Mouse (Mus musculus) WW6 (cell line): ENCODE data around the gene Asic2.

Experiments
- DNase-seq: peaks from one replicate; pipeline ENCODE4 v3.0.0-alpha.2; 2013; ENCODE audit warnings: low read depth, low spot score

The Asic2 gene

DNA sequence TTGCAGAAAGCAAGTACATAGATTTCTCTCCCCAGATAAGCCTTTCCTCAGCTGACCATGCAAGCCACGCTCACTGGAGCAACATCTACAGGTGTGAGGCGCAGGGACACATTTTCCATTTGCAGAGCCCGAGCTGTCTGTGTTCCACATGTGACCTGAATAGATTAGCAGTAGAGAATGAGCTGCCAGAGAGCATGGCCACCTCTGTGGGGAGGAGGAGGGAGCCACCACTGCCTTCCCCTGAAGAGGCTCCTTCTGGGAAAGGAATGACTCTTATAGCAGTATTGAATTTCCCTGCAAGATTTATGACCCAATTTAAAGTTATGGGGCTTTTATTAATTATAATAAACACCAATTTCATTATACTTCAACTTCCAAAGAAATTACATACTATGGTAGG, 230.5 kb downstream of the Asic2 start:
- DNase-seq, result no peak

DNA sequence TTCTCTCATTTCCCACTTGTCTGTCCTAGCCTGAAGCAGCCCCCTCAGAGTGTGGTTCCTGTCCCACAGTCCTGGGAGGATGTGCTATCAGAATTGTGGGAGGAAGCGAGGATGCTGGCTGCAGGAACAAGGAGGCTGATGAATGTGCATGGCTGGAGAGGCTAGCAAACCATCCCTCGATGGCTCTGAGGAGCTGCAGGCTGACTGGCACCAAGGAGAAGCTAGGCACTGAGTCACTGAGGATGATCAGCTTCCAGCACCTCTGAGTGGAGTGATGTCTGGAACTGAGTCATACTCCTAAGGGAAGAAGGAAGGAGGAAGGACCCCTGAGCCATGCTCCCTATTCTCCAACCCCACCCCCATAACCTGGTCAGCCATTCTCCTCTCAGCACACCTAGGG, 246.2 kb downstream of the Asic2 start:
- no peak for DNase-seq

DNA sequence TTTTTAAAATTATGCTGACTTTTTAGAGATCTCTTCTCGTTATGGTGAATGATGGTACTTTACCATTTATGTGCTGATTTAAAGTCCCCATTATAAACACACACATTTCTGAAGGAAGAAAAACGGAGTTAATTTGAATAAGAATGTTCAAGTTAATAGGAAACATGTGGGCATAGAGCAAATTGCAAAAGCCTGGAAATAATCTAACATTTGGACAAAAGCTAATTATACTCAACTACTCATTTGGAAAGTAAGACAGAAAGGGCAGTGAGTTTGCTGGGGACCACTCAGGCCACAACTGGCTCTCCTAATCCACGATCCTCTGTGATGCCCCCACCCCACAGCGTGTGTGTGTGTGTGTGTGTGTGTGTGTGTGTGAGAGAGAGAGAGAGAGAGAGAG, 253.5 kb downstream of the Asic2 start:
- no peak for DNase-seq

DNA sequence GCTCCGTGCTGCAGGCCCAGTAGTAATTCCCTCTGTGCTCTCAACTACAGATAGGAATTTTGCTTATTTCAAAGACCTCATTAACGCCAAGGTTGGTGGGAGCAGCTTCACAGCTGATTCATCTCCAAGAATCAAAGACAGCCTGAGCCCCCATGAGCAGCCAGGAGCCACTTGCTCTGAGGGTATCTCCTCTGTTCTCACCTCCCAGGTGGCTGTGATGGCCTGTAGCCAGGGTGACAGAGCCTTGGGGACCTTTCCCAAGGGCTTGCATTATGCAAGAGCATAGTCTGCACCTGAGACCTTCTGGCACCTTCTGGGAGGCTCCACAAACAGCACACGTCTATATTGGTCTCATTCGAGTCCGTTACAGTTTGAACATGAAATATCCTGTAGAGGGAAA, 261.3 kb downstream of the Asic2 start:
- no peak for DNase-seq

DNA sequence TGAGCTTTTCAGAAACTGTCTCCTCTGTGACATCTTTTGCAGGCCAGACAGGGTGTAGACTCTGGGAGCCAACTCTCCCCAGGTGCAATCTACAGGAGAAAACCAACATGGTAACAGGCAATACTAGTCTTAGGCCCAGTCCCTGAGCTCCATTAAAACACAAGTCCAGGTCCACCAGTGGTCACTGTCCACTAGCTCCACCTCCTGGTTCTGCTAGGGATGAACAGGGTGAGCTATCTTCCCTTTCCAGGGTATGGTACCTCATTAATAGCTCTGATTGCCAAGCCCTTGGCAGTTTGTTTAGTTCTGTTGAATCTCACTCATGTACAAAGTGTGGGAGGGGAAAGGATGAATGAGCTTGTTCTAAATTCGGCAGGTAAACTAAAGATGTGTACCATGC, 270.2 kb downstream of the Asic2 start:
- no peak for DNase-seq

DNA sequence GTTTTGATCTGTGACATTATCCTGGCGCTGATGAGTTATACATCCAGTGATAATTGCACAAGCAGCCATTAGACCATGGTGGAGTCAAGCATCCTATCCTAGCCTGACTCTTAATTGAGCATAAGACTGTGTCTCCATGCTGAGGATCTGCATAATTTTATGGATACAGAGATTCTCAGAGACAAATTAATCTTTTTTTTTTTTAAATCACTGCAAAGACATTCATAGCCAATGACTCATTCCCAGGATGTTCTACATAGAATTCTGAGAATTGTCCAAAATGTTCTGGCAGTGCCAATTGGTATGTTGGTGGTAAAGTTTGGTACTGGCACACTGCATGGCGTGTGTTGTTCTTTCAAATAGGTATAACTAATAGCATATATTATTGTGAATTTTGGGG, 272.8 kb downstream of the Asic2 start:
- no peak for DNase-seq

DNA sequence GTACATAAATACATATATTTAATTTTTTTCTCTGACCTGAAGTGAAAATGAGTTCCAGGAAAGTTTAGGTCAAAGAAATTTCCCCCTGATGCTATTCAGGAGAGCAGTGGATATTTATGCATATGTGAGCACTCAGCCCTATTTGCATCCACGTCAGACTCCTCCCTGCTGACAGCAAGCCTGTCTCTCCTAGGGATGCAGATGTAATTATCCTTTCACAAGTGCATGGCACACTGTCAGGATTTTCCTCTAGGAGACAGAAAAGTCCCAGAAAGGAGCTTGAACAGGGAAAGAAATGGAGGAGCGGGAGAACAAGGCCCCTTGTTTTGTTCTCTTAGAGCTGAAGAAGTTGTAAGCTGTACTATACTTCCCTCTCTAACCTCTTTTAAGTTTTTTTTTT, 287.7 kb downstream of the Asic2 start:
- no peak for DNase-seq

DNA sequence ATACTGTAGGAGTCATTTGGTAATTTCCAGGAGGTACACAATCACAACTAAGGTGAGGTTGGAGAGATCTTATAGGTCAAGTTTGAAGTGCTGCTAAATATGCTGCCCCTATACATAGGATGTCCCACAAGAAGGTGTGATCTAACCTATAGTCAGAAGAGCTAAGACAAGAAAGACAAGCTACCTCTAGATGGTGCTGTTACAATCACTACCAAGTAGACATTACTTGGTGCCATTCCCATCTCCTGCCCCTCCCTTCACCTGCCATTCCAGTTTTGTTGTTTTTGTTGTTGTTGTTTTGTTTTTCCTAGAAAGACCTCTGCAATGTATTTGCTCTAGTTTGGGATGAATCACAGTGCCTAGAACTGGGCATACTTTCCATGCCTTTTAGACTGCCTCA, 296.5 kb downstream of the Asic2 start:
- DNase-seq, result no peak

DNA sequence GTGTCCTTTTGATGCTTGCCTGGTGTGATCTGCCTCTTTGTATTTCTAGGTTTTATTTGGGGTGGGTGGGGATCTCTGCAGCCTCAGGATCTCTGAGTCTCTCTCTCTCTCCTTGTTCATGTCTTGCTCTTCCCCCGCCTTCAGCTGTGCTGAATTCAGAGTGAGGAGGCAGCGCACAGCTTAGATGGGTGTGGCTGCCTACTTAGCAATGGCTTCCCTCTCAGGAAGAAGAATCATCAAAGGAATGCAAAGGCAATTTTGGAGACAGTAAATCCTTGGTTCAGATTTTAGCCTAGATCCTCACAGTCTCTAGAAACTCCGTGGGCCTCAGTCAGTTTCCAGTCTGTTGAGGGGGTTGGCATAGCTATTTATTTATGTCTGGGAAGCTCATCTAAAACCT, 297.8 kb downstream of the Asic2 start:
- DNase-seq, result no peak

DNA sequence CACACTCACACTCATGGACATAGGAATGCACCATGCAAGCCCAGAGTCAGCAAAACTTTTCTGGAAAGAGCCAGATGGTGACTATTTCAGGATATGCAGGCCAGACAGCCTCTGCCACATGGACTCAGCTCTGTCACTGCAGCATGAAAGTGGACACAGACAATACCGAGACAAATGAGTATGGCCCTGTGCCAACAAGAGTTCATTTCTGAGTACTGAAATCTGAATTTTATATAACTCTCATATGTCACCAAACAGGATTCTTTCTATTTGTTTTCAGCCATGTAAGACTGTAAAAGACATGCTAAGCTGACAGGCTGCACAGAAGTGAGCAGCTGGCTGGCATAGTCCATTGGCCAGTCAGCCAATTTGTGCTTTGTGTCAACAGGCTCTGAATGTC, 309.4 kb downstream of the Asic2 start:
- no peak for DNase-seq

DNA sequence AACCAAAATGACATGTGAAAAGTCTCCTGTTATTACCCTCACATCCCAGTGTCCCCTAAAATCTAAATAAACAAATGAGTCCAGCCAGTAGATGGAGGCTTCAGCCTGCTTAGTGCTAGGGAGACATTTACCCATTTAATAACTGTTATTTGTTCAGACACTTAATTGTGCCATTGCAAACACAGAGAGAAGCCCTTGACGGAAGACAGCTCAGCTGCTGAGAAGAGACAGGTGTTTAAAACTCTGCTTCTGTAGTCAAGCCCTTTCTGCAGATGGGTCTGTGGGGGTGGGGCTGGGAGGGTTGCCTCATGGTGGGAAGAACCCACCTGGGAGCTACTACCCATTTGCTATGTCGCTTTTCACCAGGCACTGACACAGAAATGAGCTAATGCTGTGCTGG, 311.1 kb downstream of the Asic2 start:
- no peak for DNase-seq

DNA sequence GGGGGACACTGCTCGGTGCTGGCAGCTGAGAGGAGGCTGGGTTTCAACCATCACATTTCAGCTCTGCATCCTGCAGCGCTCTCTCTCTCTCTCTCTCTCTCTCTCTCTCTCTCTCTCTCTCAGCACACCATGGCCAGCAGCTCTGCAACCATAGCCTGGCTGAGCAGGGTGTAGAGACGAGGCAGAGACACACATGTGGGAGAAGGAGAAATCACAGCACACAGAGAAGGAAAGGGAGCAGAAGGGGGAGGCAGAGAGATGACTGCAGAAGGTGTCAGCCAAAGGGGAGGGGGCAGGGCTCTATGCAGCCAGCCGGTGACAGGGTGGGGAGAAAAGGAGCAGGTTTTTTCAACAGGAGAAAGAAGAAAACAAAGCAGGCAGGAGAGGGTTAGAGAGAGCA, 320.4 kb downstream of the Asic2 start:
- no peak for DNase-seq

DNA sequence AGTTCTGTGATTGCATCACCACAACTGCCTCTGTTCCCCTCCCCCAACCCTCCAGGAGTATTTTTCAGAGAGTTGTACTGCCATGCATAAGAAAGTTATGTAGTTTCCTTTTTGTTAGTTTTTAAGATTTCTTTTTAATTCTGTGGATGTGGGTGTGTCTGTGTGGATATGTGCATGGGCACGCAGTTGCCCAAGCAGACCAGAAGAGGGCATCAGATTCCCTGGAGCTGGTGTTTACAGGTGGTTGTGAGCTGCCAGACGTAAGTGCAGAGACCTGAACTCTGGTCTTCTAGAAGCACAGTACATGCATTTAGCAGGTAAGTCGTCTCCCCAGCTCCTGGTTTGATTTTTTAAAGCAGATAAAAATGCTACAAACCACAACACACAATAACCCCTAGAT, 322.7 kb downstream of the Asic2 start:
- no peak for DNase-seq

DNA sequence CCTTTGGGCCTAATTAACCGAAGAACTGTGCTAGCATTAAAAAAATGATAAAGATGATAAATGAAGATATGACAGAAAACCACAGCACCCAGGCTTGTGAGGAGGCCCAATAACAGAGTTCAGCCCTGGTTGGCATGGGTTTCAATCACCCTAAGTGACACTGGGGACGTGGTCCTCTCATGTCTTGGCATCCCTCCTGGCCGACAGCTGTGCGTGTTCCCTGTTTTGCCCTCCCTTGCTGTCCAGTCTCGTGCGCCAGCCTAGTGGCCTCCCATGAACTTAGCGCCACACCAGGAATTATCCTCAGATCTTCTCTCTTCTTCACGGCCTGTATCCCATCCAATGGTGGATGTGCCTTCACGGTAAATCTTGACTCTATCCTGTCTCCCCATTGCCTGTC, 331.9 kb downstream of the Asic2 start:
- DNase-seq, result no peak

DNA sequence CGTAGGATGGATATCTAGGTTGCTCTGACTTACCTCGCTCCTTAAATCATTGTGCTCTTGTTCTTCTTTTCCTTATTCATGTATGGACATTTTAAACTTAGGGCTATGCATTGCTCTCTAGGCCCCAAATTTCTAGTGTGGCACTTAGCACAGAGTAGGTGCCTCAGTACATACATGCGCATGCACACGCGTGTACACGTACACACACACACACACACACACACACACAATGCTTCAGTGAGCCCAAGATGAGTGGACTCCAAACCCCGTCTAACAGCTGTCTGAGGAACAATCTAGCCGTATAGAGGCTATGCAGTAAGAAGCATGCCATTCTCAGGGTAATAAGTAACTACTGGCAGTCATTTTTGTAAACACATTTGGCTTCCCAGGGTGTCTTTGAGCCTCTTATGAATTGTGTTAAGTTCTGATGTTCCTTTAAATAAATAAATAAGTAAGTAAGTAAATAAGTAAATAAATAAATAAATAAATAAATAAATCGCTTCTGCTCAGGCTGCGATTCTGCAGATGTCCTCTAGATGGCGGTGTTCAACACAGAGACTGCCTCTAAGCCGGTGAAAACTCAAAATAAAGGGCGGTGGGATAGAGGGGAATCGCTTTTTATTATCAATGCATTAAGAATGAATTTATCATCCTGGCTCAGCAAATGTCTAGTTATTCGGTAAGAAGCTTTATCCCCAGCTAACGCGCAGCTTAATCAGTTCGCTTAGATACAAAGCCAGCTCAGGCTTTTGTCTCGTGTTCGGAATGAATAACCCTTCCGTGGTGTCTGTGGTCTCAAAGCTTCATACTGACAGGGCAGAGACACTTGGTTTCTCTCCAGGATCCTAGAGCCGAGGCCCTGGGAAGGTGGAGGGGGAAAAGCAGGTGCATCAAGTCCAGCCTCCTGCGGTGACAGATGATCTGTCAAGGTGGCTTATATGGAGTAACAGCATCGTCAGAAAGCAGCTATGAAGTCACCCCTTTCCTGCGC, 333.6 kb downstream of the Asic2 start:
- DNase-seq, result no peak

DNA sequence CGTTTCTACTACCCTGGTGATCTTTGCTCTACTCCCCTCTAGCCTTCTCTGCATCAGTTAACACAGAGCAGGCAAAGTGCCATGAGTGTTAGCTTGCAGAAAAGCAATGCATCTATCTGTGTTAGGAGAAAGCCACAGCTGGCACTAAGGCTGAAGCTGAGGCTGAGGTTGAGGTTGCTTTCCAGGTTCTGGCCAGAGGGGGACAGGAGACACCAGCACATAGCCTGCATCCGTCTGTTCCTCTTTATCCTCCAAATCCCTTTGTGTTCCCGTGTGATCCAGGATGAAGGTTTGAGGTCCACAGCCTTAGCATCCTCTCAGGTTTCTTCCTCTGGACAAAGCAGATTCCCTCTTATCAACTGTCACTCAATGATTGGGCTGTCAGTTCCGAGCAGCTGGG, 343.1 kb downstream of the Asic2 start:
- DNase-seq, result no peak

DNA sequence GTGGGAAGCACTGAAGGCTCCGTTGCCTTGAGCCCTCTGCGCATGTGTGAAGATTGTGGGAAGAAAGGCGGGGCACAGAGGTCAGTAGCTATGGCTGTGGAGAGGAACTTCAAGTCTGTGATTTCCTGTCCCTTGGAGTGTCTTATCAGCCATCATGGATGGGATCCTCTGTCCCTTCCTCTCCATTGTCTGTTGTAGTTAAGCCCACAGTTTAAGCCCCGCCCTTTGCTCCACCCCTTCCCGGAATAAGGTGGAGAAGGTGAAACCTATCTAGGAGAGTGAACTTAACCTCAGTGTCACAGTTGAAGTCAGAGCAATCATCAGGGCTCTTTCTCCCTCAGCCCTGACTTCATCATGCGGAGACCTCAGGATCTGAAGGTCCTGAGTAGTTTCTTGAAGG, 347.7 kb downstream of the Asic2 start:
- peak; percentile 45 for DNase-seq

DNA sequence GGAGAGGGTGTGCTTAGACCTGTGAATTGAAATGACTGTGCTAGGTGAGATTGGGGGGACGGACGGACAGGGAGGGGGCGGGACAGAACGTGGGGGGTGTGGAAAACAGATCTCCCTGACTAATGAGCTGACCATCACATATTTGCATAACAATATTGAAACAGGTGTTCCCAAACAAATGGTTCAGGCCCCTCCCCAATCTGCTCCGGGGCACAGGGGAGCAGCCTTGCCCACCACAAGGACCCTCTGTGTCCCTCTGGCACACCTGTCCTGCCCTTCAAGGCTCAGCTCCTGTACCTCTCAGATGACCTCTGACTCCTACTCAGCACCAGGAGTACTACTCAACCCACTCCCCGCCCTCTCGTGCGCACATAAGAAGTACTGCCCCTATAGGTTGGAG, 351.8 kb downstream of the Asic2 start:
- peak; percentile 56 for DNase-seq

DNA sequence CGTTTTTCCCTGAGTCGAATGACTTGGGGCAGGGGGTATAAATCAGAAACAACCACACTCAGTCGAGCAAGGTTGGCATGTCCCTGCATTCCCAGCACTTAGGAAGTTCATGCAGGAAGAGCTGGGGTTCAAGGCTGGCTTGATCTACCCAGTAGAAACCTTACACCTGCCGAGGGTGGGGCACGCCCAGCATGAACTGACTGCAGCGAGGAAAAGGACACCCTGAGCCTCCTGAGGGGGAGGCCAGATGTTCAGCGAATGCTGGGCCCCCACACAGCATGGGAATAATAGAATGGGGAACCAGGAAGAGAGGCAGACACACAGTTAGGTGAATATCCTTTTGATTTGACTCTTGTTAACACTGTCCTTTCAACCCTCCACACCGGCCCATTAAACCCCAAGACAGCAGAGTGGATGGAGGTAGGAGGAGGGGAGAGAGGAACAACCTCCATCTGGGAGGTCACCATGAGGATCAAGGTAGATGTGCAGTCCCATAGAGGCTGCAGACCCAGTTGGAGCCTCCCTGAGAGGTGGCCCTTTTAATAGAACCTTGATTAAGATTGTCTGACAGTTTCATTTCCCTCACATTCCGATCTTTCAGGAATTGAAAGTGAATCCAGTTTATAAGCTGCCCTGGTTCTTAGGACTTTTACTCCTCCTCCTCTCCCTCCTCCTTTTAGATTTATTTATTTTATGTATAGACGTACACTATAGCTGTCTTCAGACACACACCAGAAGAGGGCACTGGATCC, 354.2 kb downstream of the Asic2 start:
- DNase-seq, result no peak

DNA sequence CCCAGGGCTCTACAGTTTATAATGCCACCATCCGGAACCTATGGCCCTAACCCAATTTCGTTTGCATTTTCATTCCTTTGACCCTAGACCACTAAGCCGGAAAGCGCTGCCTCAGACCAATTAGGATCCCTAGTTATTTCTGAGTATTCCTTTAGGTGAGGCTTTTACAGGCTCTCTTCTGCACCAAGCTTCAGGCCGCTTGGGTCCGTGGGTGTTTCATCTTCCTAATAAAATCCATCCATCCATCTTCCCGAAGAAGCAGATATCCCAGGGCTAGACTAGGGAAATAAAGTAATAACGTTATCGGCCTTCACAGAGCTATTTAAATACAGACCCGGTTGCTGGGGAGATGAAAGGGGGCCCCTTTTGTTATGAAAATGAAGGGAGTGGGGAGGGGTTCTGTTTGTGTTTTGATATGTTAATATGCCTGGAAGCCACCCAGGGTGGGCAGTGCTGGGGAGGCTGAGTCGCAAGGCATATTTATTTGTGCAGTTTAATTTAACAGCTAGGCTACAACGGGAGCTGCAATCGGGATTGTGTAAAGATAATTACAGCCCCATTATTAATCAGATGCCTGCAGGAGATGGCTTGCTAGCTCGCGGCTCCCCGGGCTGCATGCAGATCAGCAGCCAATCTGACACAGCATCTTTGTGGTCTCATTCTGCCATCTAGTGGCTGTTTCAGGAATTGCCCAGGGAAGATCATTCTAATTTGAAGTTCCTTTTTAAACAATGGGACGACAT, 355.3 kb downstream of the Asic2 start:
- DNase-seq, result peak; percentile 84

DNA sequence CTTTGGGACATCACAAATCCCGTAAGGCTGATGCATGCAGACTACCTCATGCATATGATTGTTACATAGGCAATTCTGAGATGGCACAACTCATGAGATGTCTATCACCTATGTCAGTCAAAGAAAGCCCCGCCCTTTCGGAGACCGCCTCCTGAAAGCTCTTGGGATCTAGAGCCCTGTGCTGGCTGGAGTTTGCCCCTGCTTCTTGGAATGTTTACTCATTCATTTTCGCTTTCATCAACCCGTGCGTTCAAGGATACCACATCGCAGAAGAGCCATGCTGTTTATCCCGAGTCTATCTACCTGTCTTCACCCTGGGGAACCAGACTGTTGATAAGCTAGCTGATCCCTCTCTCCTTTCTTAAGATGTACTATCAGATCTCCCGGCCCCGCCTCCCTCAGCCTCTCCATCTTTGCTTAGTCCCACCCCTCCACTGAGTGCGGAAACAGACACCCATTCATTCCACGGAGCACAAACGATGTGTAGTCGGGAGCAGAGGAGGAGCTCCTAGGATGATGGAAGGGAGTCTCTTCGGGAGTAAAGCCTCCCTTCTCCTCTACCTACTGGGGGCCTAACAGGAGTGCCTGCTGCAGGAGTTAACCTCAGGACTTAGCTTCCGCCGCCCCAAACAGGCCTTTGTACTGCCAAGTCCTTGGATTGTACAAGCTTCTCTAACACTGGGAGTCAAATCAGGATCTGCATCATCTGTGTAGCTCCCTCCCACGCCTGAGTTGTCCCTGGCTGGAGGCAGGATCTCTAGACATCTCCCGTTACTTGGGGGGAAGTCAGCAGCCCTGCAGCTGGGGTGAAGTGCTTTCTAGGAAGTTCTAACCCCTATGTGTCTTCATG, 356.1 kb downstream of the Asic2 start:
- DNase-seq, result peak; percentile 58
